Mouse (Mus musculus): ENCODE data around the gene Tgfbrap1.

GRCm38 (mm10) chr1:43070726-43071125 lies 27.7 kb downstream of the Tgfbrap1 start:
- TF ChIP-seq CTCF (IDR thresholded peaks at IDR 0.05): no peak
- no peak for TF ChIP-seq EP300 (IDR thresholded peaks at IDR 0.05)
